Mouse (Mus musculus) erythroblast, embryonic 14.5 days (primary cell): ENCODE measurements around the gene Btbd19.

Experiments used
- GATA1 ChIP-seq: IDR thresholded peaks from 2 replicates; pipeline ENCODE4 v1.6.1; 2012; ENCODE audit warnings: low read length, inconsistent platforms, mixed read lengths
- TAL1 ChIP-seq: IDR thresholded peaks from 3 replicates; pipeline ENCODE4 v1.6.1; 2012; ENCODE audit warnings: low read length, inconsistent platforms, mixed read lengths

DNA sequence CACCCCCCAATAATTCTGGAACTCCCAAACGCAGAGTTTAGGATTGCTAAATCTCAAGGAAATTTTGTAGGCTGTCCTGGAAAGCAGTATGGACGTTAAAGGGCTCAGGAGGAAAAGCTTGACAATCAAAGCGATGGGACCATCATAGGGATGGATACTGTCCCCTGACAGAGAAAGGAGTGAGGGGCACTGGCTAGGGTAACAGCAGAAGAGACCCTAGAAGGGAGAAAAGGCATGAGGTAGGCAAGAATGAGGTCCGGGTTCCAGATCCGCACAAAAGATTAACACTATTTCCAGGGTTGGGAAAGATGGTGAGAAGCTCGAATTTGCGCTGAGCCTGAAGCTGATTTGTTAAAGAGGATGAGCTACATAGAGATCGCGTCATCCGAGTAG, 5.5 kb downstream of the Btbd19 start:
- no peak for TF ChIP-seq GATA1
- no peak for TF ChIP-seq TAL1
